Mouse (Mus musculus): ENCODE measurements at regions not wholly inside any gene's neighbourhood (a gene's known extent, or its start where the extent isn't known, plus 50 kb on each side); places are given as distances from the start of the nearest gene placed in this dataset.

DNA sequence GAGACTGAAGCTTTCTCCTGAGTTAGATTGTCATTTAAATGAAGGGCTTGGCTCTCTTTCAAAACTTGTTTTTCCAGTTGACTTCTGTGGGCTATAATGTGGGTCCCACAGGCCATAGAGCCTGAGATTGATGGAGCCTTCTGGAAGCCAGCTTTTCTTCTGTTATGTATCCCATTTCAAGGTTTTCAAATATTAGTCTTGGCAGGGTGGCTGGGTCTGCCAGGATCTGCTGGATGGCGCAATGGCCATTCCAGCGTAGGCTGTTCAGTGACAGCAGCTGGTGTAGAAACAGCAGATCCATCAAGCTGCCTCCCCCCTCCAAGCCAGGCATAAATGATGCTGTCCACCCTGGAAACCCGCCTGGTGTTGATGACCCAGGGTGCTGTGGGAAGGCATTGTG, 264.4 kb upstream of the Adcy2 start:
- Histone ChIP-seq H3K4me2 (ENCODE audit: low read depth, low read length) (no peak overlapping the region), H3K36me3 (ENCODE audit: control insufficient read depth, insufficient read depth, low read length) (no peaks in the 10 kb centered on the region), H3K4me1 (ENCODE audit: control insufficient read depth, insufficient read depth, low read length) (no peaks in the 10 kb centered on the region), H3K9ac (ENCODE audit: low read length) (no peak overlapping the region), H3K27ac (ENCODE audit: low read length) (no peak overlapping the region), H3K4me3 (replicated peaks; ENCODE audit: low read length) (no peak overlapping the region), H3K27me3 (ENCODE audit: control insufficient read depth, insufficient read depth, low read length) (no peaks in the 10 kb centered on the region), H3K9me3 (replicated peaks; ENCODE audit: control insufficient read depth, low read length) (no peaks in the 10 kb centered on the region)
- no peak for ATAC-seq (ENCODE audit: insufficient read depth, low FRiP score)
- 70% methylated on average over 3 of the region's 3 CpGs for WGBS

DNA sequence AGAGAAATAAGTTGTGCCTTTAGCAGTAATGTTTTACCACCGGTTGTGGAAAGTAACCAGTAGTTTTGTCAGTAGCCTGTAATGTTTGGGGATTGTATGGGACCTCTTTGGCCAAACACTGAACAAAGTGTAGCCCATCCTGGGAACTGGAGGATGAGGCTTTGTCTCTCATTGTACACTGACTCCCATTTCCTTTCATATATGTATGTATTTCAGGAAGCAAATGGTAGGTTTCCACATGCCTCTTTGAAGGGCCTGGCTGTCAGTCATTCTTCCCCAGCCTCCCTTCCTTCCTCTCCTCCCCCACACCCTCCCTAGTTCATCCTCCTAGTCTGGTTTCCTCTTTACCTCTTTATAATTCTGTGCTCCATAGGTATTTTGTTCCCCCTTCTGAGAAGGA, 266.7 kb upstream of the Adcy2 start:
- no peaks in the 10 kb centered on the region for H3K4me1 ChIP-seq (ENCODE audit: control insufficient read depth, insufficient read depth, low read length)
- H3K4me3 ChIP-seq (replicated peaks; ENCODE audit: low read length): no peak overlapping the region
- 67% methylated on average over 1 of the region's 1 CpGs for WGBS
- no peak overlapping the region for H3K9ac ChIP-seq (ENCODE audit: low read length)
- H3K27me3 ChIP-seq (ENCODE audit: control insufficient read depth, insufficient read depth, low read length): no peaks in the 10 kb centered on the region
- H3K4me2 ChIP-seq (ENCODE audit: low read depth, low read length): no peak overlapping the region
- H3K36me3 ChIP-seq (ENCODE audit: control insufficient read depth, insufficient read depth, low read length): no peaks in the 10 kb centered on the region
- ATAC-seq (ENCODE audit: insufficient read depth, low FRiP score): no peak
- no peak overlapping the region for H3K27ac ChIP-seq (ENCODE audit: low read length)
- no peaks in the 10 kb centered on the region for H3K9me3 ChIP-seq (replicated peaks; ENCODE audit: control insufficient read depth, low read length)

DNA sequence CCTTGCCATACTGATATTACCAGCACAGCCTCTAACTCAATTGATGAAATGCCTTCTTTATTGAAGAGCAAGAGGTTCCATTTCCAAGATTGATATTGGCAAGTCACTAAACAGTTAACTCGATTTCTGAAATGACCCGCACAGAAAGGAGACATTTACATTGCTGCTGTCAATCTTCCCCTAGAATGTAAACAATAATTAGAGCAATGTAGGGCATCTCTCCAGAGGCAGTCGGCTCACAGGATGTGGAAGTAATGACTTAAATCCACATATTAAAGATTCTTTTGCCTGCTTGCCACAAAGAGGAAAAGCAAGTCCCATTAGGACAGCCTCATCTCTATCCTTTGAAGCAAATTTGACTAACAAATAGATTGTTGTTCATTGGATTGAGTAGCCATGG, 261.0 kb upstream of the Nsun2 start:
- no peaks in the 10 kb centered on the region for H3K9me3 ChIP-seq (replicated peaks; ENCODE audit: control insufficient read depth, low read length)
- H3K9ac ChIP-seq (ENCODE audit: low read length): no peak overlapping the region
- H3K4me2 ChIP-seq (ENCODE audit: low read depth, low read length): no peak overlapping the region
- no peak overlapping the region for H3K4me3 ChIP-seq (replicated peaks; ENCODE audit: low read length)
- H3K36me3 ChIP-seq (ENCODE audit: control insufficient read depth, insufficient read depth, low read length): no peaks in the 10 kb centered on the region
- H3K4me1 ChIP-seq (ENCODE audit: control insufficient read depth, insufficient read depth, low read length): no peaks in the 10 kb centered on the region
- no peaks in the 10 kb centered on the region for H3K27me3 ChIP-seq (ENCODE audit: control insufficient read depth, insufficient read depth, low read length)
- no peak for ATAC-seq (ENCODE audit: insufficient read depth, low FRiP score)
- 18% methylated on average over 3 of the region's 3 CpGs for WGBS
- no peak overlapping the region for H3K27ac ChIP-seq (ENCODE audit: low read length)

DNA sequence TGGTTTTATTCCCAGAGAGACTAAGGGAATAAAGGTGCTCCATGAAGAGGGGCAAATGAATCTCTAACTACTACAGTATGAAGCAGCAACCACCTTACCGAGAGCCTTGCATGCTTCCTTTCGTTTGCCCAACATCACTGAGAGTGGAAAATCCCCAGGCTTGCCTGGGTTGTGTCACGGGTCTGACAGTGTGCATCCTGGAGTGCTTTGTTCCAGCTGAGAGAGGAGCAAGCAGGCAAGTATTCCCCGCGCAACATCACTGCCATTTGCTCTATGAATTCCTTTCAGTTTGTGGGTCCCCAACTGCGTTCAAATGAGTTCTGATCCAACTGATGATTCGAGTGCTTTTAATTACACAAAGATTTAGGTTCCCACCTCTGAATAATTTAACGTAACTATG, 253.9 kb upstream of the Nsun2 start:
- ATAC-seq (ENCODE audit: insufficient read depth, low FRiP score): no peak

DNA sequence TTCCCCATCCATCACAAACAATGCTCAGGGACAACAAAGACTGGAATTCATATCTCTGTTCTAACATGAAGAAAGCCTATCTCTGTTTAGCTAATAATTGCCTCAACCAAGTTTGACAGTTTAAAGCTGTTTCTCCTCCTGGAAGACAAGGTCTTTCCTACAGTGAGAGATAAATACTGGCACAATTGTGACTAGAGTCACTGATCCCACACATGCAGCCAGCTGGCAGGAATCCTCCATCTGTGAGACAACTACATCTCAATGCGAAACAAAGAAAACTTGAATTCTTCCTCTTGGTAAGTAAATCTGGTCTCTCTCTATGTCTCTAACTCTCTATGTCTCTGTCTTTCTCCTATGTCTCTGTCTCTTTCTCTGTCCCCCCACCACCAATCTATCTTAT, 239.1 kb upstream of the Nsun2 start:
- Histone ChIP-seq H3K36me3 (ENCODE audit: control insufficient read depth, insufficient read depth, low read length) (no peaks in the 10 kb centered on the region), H3K9ac (ENCODE audit: low read length) (no peak overlapping the region), H3K4me1 (ENCODE audit: control insufficient read depth, insufficient read depth, low read length) (no peaks in the 10 kb centered on the region), H3K27me3 (ENCODE audit: control insufficient read depth, insufficient read depth, low read length) (no peaks in the 10 kb centered on the region), H3K4me2 (ENCODE audit: low read depth, low read length) (no peak overlapping the region), H3K27ac (ENCODE audit: low read length) (no peak overlapping the region), H3K4me3 (replicated peaks; ENCODE audit: low read length) (no peak overlapping the region), H3K9me3 (replicated peaks; ENCODE audit: control insufficient read depth, low read length) (no peaks in the 10 kb centered on the region; the same call in 1 of the 2 replicates)
- ATAC-seq (ENCODE audit: insufficient read depth, low FRiP score): no peak
- 77% methylated on average over 1 of the region's 1 CpGs for WGBS

More for the DNA sequence above, 253.9 kb upstream of the Nsun2 start:
- Histone ChIP-seq H3K4me2 (ENCODE audit: low read depth, low read length) (no peak overlapping the region), H3K4me1 (ENCODE audit: control insufficient read depth, insufficient read depth, low read length) (no peaks in the 10 kb centered on the region), H3K9ac (ENCODE audit: low read length) (no peak overlapping the region), H3K27me3 (ENCODE audit: control insufficient read depth, insufficient read depth, low read length) (no peaks in the 10 kb centered on the region), H3K4me3 (replicated peaks; ENCODE audit: low read length) (no peak overlapping the region), H3K27ac (ENCODE audit: low read length) (no peak overlapping the region), H3K9me3 (replicated peaks; ENCODE audit: control insufficient read depth, low read length) (no peaks in the 10 kb centered on the region), H3K36me3 (ENCODE audit: control insufficient read depth, insufficient read depth, low read length) (no peaks in the 10 kb centered on the region)
- 72% methylated on average over 8 of the region's 8 CpGs for WGBS

DNA sequence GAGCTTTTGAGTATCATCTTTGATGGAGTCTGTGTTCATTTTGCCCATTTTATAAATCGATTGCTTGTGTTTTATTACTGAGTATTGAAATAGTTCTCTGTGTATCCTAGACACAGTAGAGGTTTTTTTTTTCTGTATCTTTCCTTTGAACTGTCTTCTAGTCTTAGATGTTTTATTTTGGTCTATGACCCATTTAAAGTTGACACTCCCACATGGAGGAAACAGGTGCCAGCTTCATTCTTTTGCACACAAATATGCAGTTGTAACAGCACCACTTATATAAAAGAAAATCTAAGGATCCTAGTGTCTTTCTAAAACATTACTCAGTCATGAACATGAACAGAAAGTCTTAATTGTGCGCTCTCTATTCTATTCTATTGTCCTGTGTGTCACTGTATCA, 230.2 kb upstream of the Nsun2 start:
- Histone ChIP-seq H3K27ac (ENCODE audit: low read length) (no peak overlapping the region), H3K9me3 (replicated peaks; ENCODE audit: control insufficient read depth, low read length) (no peaks in the 10 kb centered on the region), H3K27me3 (ENCODE audit: control insufficient read depth, insufficient read depth, low read length) (no peaks in the 10 kb centered on the region), H3K4me1 (ENCODE audit: control insufficient read depth, insufficient read depth, low read length) (no peaks in the 10 kb centered on the region), H3K4me2 (ENCODE audit: low read depth, low read length) (no peak overlapping the region), H3K4me3 (replicated peaks; ENCODE audit: low read length) (no peak overlapping the region), H3K36me3 (ENCODE audit: control insufficient read depth, insufficient read depth, low read length) (no peaks in the 10 kb centered on the region), H3K9ac (ENCODE audit: low read length) (no peak overlapping the region)
- ATAC-seq (ENCODE audit: insufficient read depth, low FRiP score): no peak
- 87% methylated on average over 2 of the region's 2 CpGs for WGBS

DNA sequence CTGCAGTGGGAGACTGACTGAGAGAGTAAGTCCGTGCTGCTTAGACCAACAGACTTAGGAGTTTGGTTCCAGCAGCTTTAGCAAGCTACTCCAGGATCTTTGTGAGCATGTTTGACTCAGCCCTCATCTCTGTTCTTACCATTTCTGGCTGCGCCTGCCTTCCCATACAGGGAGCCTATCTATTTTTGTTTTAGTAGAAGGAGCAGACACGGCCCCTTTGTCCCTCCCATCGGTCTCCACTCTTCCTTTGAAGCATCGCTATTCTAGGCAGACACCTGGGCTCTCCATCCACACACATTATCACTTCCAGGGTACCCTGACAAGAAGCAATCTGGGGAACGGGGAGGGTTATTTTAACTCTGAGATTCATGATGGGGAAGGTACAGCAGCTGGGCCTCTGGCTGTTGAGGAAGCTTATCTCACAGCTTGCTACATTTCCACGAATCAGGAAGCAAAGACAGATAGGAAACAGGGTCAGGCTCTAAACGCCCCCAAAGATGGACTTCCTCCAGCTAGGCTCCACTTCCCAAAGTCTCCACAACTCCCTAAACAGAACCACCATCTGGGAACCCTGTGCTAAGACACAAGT, 203.0 kb upstream of the Nsun2 start:
- no peak for ATAC-seq (ENCODE audit: insufficient read depth, low FRiP score)
- no peaks in the 10 kb centered on the region for H3K27me3 ChIP-seq (ENCODE audit: control insufficient read depth, insufficient read depth, low read length)
- H3K4me2 ChIP-seq (ENCODE audit: low read depth, low read length): no peak overlapping the region
- no peaks in the 10 kb centered on the region for H3K9me3 ChIP-seq (replicated peaks; ENCODE audit: control insufficient read depth, low read length)
- no peak overlapping the region for H3K9ac ChIP-seq (ENCODE audit: low read length)
- no peak overlapping the region for H3K4me3 ChIP-seq (replicated peaks; ENCODE audit: low read length)
- WGBS: 74% methylated on average over 8 of the region's 8 CpGs
- no peaks in the 10 kb centered on the region for H3K36me3 ChIP-seq (ENCODE audit: control insufficient read depth, insufficient read depth, low read length)
- no peak overlapping the region for H3K27ac ChIP-seq (ENCODE audit: low read length)
- H3K4me1 ChIP-seq (ENCODE audit: control insufficient read depth, insufficient read depth, low read length): no peaks in the 10 kb centered on the region

DNA sequence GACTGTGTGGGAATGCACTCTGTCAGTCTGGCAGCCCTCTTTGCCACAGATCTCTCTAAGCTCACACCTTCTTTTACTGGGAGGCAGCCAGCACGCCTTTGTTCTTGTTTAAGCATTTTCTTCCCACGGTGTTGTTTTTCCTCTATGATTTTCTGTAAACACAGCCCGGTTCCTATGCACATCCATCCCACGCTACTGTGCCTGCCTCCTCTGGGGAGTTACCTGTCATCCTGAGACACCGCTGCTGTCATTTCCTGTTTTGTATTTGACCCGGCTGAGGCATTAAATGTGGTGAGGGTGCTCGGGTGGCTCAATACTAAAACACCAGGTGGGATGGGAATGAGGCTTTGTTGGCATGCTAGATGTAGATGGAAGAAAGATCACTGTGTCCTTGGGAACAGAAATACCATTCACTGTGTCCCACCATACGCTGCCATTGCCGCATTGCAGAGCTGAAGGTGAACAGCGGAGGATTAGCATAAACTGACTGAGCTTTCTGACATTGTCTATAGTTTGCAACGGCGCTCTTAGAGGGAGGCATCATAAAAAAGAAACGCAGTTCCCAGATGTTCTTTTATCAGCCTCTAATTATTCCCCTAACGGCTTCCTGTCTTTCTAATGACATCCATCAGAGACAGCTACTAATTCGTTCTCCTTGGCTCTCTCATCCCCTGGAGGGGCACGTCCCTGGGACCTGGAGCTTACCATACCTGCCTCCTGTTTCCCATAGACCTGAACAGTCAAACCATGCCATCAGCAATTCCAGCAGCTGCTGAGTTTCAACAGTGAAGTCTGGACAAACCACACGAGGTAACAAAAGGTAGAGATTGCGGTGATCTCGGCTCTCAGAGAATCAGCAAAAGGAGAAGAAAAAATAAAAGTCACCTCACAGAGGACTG, 201.8 kb upstream of the Nsun2 start:
- Histone ChIP-seq H3K9ac (ENCODE audit: low read length) (no peak overlapping the region), H3K4me2 (ENCODE audit: low read depth, low read length) (no peak overlapping the region), H3K9me3 (replicated peaks; ENCODE audit: control insufficient read depth, low read length) (no peaks in the 10 kb centered on the region), H3K4me1 (ENCODE audit: control insufficient read depth, insufficient read depth, low read length) (no peaks in the 10 kb centered on the region), H3K27me3 (ENCODE audit: control insufficient read depth, insufficient read depth, low read length) (no peaks in the 10 kb centered on the region), H3K4me3 (replicated peaks; ENCODE audit: low read length) (no peak overlapping the region), H3K27ac (ENCODE audit: low read length) (no peak overlapping the region), H3K36me3 (ENCODE audit: control insufficient read depth, insufficient read depth, low read length) (no peaks in the 10 kb centered on the region)
- no peak for ATAC-seq (ENCODE audit: insufficient read depth, low FRiP score)
- WGBS: 53% methylated on average over 19 of the region's 19 CpGs

DNA sequence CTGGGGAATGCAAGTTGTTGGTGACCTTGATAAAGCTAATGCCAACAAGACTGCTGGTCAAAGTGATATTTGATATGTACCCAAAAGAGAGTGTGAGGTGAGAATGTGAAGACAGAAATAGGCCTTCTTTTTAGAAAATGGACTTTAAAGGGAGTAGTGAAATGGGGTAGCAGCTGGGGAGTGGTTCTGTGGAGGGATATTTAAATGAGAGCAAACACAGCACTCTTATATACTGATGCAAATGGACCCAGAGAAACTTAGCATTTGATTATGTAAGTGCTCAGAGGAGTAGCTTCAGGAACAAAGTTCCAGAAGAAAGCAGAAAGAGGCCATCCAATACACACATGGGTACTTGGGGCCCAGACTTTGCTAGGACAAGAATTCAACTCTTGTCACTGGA, 189.7 kb upstream of the Nsun2 start:
- no peak for ATAC-seq (ENCODE audit: insufficient read depth, low FRiP score)
- Histone ChIP-seq H3K27ac (ENCODE audit: low read length) (no peak overlapping the region), H3K9ac (ENCODE audit: low read length) (no peak overlapping the region)

More for the DNA sequence above, 189.7 kb upstream of the Nsun2 start:
- Histone ChIP-seq H3K4me1 (ENCODE audit: control insufficient read depth, insufficient read depth, low read length) (no peaks in the 10 kb centered on the region), H3K27me3 (ENCODE audit: control insufficient read depth, insufficient read depth, low read length) (no peaks in the 10 kb centered on the region), H3K4me2 (ENCODE audit: low read depth, low read length) (no peak overlapping the region), H3K36me3 (ENCODE audit: control insufficient read depth, insufficient read depth, low read length) (no peaks in the 10 kb centered on the region), H3K9me3 (replicated peaks; ENCODE audit: control insufficient read depth, low read length) (no peaks in the 10 kb centered on the region), H3K4me3 (replicated peaks; ENCODE audit: low read length) (no peak overlapping the region)

All from stomach, embryonic 16.5 days (tissue).